Mouse (Mus musculus) T-helper 2 cell (primary cell): ENCODE results near the gene Fasn.
"Not testable (repeated sequence)": the region's sequence is repeated elsewhere in the genome, so short reads cannot be mapped to it uniquely, and the experiment has no call there.

Experiments
- in situ Hi-C: fragments of 300-600 bp; cut with MboI, MseI; formaldehyde crosslinking; loops from one replicate; pipeline ENCODE4 v1.15.1; 2025; ENCODE audit warnings: high pct_unique_total_duplicates

Gene Fasn

GRCm38 (mm10) chr11:120799316-120799890 lies 24.9 kb downstream of the Fasn start:
- in situ Hi-C loops: loop anchor here (10.0 kb wide), 1 partner anchor 205 kb away; the partner anchor contains the start of genes Alyref and Anapc11

DNA sequence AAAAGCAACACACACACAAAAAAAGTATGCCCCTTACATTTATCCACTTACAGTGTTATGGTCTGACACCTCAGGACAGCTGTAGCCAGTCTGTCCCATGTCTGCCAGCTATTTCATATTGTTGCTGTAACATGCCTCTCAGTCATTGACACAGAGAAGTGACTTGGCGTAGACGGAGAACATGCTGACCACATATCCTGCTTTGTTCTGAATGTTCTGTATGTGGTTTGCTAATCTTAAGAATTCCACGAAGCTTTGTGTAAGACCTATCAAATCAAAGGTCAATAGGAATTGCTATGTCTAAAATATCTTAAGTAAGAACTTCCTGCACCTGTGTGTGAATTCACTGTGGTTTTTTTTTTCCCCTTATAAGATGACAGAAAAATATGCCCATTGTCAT lies 26.1 kb downstream of the Fasn start:
- in situ Hi-C loops: loop anchor here (10.0 kb wide), 1 partner anchor 203 kb away; the partner anchor contains the start of genes Alyref and Anapc11

GRCm38 (mm10) chr11:120796614-120796946 lies 27.8 kb downstream of the Fasn start:
- in situ Hi-C loops: loop anchor here (10.0 kb wide), 1 partner anchor 202 kb away; the partner anchor contains the start of genes Alyref and Anapc11

DNA sequence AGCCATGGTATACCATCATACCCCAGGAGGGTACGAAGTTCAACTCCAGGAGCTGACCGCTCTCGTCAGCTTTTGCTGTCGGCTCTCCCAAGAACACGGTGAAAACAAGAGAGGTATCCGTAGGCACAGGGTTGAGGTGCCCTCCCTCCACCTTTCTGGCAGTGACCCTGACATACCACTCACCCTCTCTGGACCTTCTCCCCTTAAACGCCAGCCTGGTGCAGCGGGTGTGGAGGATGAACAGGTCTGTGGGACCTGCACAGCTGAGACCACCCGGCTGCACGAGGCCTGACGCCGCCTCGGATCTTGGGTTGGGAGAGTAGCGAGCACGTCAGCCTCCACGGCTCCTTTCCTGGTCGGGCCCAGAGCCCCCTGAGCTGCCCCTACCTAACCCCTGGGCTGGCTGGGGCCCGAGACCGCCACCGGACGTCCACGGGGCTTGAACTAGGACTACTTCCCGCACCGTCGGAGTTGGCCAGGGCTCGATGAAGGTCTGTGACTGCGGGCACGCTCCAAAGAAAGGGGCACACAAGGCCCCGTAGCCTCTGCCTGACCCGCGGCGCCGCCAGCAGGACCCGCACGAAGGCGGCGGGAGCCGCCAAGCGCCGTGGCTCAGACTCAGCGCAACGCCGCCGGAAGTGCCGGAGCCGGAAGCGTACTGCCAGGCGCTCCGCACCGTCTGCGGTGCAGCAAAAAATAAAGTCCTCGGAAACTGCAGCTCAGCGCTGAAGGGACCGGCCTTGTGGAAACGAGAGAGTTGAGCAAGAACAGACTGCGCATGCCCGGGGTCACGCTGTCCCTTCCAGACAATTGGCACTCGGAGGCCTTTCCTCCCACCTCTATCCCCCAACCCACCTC lies 28.4 kb downstream of the Fasn start, which contains the start of gene Dus1l:
Gene Dus1l (minus strand): TSS at position 648 of the 858 bp plus-strand sequence.
- in situ Hi-C loops: loop anchor here (10.0 kb wide), 1 partner anchor 201 kb away; the partner anchor contains the start of genes Alyref and Anapc11

- in situ Hi-C loops: loop anchor here (10.0 kb wide), 1 partner anchor 198 kb away; the partner anchor contains the start of genes Alyref and Anapc11
Observed at GRCm38 (mm10) chr11:120792652-120793051, 31.7 kb downstream of the Fasn start.

DNA sequence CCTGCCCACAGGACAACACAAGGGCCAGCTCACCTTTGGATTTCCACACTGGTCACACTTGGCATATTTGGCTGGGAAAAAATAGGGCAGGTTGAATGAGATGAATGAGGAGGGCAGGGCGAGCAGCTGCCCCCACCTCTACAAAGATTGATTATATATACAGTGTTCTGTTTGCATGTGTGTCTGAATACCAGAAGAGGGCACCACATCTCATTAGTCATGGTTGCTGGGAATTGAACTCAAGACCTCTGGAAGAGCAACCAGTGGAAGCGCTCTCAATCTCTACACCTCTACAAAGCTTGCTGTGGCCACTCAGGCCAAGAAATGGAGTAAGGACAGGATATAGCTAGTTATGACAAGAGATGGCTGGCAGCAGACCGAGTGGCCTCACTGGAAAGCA lies 34.5 kb downstream of the Fasn start:
- in situ Hi-C loops: loop anchor here (10.0 kb wide), 1 partner anchor 195 kb away; the partner anchor contains the start of genes Alyref and Anapc11

GRCm38 (mm10) chr11:120789355-120789754 lies 35.0 kb downstream of the Fasn start:
- in situ Hi-C loops: no loop called here

GRCm38 (mm10) chr11:120788460-120788859 lies 35.9 kb downstream of the Fasn start:
- in situ Hi-C loops: not testable (repeated sequence)

GRCm38 (mm10) chr11:120785145-120785544 lies 39.2 kb downstream of the Fasn start:
- in situ Hi-C loops: no loop called here

GRCm38 (mm10) chr11:120784064-120784791 lies 40.1 kb downstream of the Fasn start, which contains the start of the genes Rfng and Gps1:
TSS of gene Rfng (minus strand) at chr11:120784207.
TSS of gene Gps1 (plus strand) at chr11:120784272.
- in situ Hi-C loops: no loop called here

DNA sequence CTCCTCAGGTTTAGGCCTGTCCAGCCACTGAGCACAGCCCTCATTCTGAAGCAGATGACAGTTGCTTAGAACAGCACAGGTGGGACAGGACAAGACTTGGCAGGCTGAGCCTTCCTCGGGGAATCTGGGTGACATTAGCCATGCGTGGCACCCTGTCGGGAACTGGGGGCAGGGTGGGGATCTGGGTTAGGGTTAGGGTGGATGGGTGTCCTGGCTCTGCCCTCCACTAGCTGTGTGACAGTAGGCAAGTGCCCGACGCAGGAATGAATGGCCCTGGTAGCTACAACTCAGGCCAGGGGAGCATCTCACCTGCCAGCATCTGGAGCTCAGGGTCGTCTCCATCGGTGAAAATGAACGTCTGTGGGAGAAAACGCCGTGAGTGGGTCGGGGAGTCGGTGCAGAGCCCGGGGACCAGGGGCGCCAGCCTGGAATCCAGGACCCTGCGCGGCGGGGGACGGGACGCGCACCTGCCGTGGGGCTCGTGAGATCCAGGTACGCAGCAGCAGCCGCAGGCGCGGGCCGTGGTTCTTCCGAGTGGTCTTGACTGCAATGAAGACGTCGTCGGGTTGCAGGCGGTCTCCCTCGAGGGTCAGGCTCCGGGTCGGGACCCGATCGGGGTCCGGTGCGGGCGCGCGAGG lies 40.8 kb downstream of the Fasn start:
- in situ Hi-C loops: no loop called here

DNA sequence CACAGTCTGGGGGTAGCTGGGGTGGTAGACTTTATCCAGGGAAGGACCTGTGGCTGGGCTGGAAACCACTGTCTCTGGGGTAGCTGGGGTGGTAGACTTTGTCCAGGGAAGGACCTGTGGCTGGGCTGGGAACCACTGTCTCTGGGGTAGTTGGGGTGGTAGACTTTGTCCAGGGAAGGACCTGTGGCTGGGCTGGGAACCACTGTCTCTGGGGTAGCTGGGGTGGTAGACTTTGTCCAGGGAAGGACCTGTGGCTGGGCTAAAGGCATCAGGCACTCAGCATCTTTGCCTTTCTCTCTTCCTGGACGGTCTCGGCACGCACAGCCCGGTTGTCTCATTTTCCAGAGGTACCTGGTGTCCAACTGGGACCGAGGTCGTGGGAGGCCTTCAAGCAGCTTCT lies 43.0 kb downstream of the Fasn start:
- in situ Hi-C loops: not testable (repeated sequence)

GRCm38 (mm10) chr11:120779876-120780275 lies 44.5 kb downstream of the Fasn start:
- in situ Hi-C loops: no loop called here

- in situ Hi-C loops: no loop called here
Observed at GRCm38 (mm10) chr11:120777123-120777522, 47.2 kb downstream of the Fasn start.

GRCm38 (mm10) chr11:120775774-120776469 lies 48.4 kb downstream of the Fasn start:
- in situ Hi-C loops: no loop called here

DNA sequence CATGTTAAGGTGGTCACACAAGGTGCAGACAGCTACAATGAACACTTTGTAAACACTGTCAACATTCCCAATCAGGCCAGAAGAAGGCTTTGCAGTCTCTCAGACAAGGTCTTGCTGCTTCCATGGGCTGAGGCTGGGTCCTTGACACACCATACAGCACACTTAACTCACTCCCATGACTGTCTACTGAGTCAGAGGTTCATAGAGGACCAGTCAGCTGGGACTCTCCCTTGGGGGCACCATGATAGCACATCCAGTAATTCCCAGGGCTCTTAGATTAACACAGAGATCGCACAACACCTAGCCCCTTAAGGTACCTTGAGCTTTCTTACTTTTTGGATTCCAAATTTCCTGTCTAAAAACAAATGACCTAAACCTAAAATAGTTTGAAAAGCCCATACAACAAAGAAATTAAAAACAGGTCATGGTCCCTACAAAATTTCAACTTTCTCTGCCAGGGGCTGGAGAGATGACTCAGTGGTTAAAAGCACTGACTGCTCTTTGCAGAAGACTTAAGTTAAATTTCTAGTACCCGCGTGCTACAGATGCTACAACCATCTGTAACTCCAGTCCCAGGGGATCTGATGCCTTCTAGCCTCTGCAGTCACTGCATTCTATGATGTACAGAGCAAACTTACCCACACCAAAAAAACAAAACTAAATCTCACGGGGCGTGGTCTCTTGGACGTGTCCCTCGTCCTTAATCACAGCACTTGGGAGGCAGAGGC lies 50.7 kb downstream of the Fasn start:
- in situ Hi-C loops: no loop called here

- in situ Hi-C loops: no loop called here
Observed at GRCm38 (mm10) chr11:120772749-120773148, 51.6 kb downstream of the Fasn start.

GRCm38 (mm10) chr11:120768206-120768605 lies 56.1 kb downstream of the Fasn start:
- in situ Hi-C loops: loop anchor here (5.0 kb wide), 1 partner anchor 41 kb away; the partner anchor contains the start of gene Dcxr

GRCm38 (mm10) chr11:120767023-120767422 lies 57.3 kb downstream of the Fasn start:
- in situ Hi-C loops: loop anchor here (5.0 kb wide), 1 partner anchor 40 kb away; the partner anchor contains the start of gene Dcxr
